Mouse (Mus musculus): ENCODE measurements around the gene Taf1b. TPM values are rescaled to one million over a fixed set of nuclear protein-coding genes. Genes with fewer than 3 reads are reported as not detected.
A peak's percentile ranks its signal among the peaks of the same experiment; 100 is the strongest.

Gene Taf1b
- total and polyA plus RNA-seq, 2 experiments from 2014 or later: 15.2 to 33.1 TPM

DNA sequence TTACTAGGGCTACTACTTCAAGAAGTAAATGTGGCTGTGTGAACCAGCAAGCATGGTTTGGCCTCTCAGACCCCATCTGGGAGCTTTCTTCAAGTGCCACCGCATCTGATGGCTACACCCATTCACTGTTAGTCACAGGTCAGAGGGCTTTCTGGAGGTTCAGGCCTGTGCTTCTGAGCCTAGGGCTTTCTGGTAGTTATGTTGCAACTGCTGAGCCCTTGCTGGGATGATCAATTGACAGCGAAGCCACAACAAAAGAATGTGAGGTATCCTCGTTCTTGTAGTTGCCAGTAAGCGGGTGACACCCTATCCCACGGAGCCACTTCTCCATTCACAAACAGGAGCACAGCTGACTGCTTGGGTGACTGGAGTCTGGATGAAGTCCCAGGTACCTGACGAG is 67.2 kb downstream of the Taf1b start:
- TF ChIP-seq CTCF (IDR thresholded peaks at IDR 0.05): no peak
- no peak overlapping the region for H3K9ac ChIP-seq (replicated peaks; ENCODE audit: low read length, poor library complexity, severe bottlenecking)
- H3K4me3 ChIP-seq (ENCODE audit: low read depth, low read length): no peak overlapping the region
- WGBS: 88% methylated on average over 6 of the region's 6 CpGs
- H3K4me1 ChIP-seq (ENCODE audit: insufficient read depth, low read length): no peaks in the 10 kb centered on the region
- no peak for ATAC-seq (ENCODE audit: low FRiP score)
- no peak overlapping the region for H3K4me2 ChIP-seq (ENCODE audit: low read depth, low read length, poor library complexity, severe bottlenecking)
- no peaks in the 10 kb centered on the region for H3K27me3 ChIP-seq (ENCODE audit: insufficient read depth, low read length)
- H3K9me3 ChIP-seq (ENCODE audit: low read length): no peaks in the 10 kb centered on the region
- H3K36me3 ChIP-seq (ENCODE audit: insufficient read depth, low read length): no peaks in the 10 kb centered on the region
- no peak overlapping the region for H3K27ac ChIP-seq (ENCODE audit: low read depth, low read length)
- no peak for DNase-seq (ENCODE audit: low spot score)

DNA sequence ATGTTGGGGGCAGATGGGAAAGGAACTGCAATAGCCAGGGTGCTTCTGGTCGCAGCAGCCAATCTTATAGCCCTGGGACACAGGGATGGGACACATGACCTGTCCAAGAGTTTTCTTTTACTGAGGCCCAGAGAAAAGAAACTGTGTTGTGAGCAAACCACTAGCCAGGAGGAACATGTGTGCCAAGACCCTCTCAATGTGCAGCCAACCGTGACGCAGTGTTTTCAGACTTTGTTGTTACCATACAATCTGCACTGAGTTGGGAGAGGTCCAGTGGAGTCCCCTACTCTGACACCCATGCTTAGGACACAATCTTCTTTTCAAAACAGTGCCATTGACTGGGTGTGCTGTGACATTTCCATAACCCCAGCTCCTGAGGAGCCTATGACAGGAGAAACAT is 69.4 kb downstream of the Taf1b start:
- Histone ChIP-seq H3K9ac (replicated peaks; ENCODE audit: low read length, poor library complexity, severe bottlenecking) (no peak overlapping the region), H3K4me1 (ENCODE audit: insufficient read depth, low read length) (no peaks in the 10 kb centered on the region), H3K9me3 (ENCODE audit: low read length) (no peaks in the 10 kb centered on the region), H3K27me3 (ENCODE audit: insufficient read depth, low read length) (no peaks in the 10 kb centered on the region; the same call in 1 of the 2 replicates), H3K4me3 (ENCODE audit: low read depth, low read length) (no peak overlapping the region), H3K4me2 (ENCODE audit: low read depth, low read length, poor library complexity, severe bottlenecking) (no peak overlapping the region), H3K27ac (ENCODE audit: low read depth, low read length) (no peak overlapping the region), H3K36me3 (ENCODE audit: insufficient read depth, low read length) (no peaks in the 10 kb centered on the region)
- 85% methylated on average over 3 of the region's 3 CpGs for WGBS
- ATAC-seq (ENCODE audit: low FRiP score) (no peak), DNase-seq (ENCODE audit: low spot score) (peak; percentile 14)
- no peak for TF ChIP-seq CTCF (IDR thresholded peaks at IDR 0.05)

DNA sequence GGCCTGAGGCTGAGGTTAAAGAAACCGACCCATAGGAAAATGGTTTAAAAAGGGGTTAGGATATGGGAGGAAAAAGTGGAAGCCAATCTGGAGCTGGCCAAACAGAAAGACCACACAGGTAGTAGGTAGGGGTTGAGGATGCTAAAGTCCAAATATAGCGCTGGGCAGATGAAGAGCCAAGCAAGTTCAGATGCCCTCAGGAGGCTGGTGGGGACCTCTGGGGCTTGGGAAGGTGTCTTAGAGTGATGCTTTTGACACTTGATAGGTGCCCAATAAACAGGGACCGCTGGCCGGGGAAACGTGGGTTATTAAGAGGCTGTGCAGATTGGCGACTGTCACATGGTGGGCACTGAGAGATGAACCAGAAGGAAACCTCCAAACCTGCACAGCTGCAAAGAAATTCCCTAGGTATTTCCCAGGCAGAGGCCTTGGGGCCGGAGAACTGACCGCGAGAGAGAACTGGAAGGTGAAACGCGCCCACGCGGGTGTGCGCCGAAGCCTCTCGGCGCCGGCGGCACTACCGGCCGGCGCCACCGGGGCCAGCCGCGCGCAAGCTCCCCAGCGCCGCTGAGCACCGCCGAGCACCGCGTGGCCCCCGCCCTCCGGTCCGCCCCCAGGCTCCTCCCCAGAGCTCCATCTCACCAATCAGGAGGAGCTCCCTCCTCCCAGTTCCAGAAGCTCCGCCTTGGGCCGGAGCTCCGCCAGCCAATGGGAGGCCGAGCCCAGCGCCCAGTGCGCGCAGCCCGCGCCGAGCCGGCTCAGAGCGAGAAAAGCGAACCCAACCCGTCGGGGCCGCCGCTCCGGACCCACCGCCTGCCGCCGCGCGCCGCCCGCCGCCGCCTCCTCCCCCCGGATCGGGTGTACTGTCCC is 73.6 kb downstream of the Taf1b start, which contains the start of gene Grhl1:
Gene Grhl1 (plus strand): TSS at position 761 of the 870 bp plus-strand sequence.
- Histone ChIP-seq H3K4me1 (ENCODE audit: insufficient read depth, low read length) (no peaks in the 10 kb centered on the region), H3K27ac (ENCODE audit: low read depth, low read length) (no peak within 1 kb of the TSS), H3K36me3 (ENCODE audit: insufficient read depth, low read length) (no peaks in the 10 kb centered on the region), H3K27me3 (ENCODE audit: insufficient read depth, low read length) (peaks cover 7% of the 10 kb centered on the region; the same call in 1 of the 2 replicates), H3K9ac (replicated peaks; ENCODE audit: low read length, poor library complexity, severe bottlenecking) (peak within 1 kb of the TSS; percentile 52), H3K4me3 (ENCODE audit: low read depth, low read length) (peak within 1 kb of the TSS; percentile 55), H3K9me3 (ENCODE audit: low read length) (no peaks in the 10 kb centered on the region), H3K4me2 (ENCODE audit: low read depth, low read length, poor library complexity, severe bottlenecking) (peak within 1 kb of the TSS; percentile 71)
- 2% methylated on average over 53 of the region's 64 CpGs for WGBS
- peak; percentile 95 for DNase-seq (ENCODE audit: low spot score)
- no peak for TF ChIP-seq CTCF (IDR thresholded peaks at IDR 0.05)
- peak; percentile 99 for ATAC-seq (ENCODE audit: low FRiP score)

DNA sequence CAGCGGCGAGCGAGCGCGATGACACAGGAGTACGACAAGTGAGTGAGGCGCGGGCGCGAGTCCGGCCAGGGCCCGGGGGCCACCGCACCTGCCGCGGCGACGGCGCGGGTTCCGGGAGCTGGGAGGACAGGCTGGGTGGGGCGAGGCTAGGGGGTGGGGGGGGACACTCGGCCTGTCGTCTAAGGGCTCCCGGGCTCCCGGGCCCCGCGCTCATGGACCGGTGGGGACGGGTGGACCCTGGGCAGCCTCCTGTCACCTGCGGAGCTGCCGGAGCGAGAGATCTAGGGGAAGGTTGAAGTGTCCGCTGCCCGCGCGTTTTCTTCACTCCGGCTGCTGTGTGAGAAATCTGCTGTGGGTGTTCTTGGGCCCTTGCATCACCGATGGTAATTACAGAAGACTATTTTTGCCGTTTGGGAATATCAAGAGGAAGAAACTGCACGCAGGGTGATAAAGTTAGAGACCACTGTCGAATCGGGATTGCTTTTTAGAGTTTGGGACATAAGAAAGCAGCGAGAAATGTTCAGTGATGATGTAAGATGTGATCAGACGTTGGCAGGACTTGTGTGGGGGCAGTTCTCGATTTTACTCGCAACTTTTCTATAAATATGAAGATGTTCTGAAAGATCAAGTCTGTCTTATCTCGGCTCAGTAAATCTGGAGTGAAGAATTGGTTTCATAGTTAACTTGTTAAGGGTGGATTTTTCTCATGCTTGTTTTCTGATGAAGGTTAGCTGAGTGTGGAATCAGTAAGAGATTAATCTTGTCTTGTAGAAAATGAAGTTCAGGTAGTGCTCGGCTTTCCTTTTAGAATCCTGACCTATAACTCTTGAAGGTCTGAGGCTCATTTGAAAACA is 74.5 kb downstream of the Taf1b start:
- Histone ChIP-seq H3K27ac (ENCODE audit: low read depth, low read length) (no peak overlapping the region), H3K27me3 (ENCODE audit: insufficient read depth, low read length) (peaks cover 7% of the 10 kb centered on the region; the same call in 1 of the 2 replicates), H3K9ac (replicated peaks; ENCODE audit: low read length, poor library complexity, severe bottlenecking) (peak overlapping the region; percentile 52), H3K36me3 (ENCODE audit: insufficient read depth, low read length) (no peaks in the 10 kb centered on the region), H3K9me3 (ENCODE audit: low read length) (no peaks in the 10 kb centered on the region), H3K4me1 (ENCODE audit: insufficient read depth, low read length) (no peaks in the 10 kb centered on the region), H3K4me3 (ENCODE audit: low read depth, low read length) (peak overlapping the region; percentile 55), H3K4me2 (ENCODE audit: low read depth, low read length, poor library complexity, severe bottlenecking) (peak overlapping the region; percentile 71)
- ATAC-seq (ENCODE audit: low FRiP score): peak; percentile 56
- 7% methylated on average over 31 of the region's 48 CpGs for WGBS
- no peak for TF ChIP-seq CTCF (IDR thresholded peaks at IDR 0.05)
- no peak for DNase-seq (ENCODE audit: low spot score)

DNA sequence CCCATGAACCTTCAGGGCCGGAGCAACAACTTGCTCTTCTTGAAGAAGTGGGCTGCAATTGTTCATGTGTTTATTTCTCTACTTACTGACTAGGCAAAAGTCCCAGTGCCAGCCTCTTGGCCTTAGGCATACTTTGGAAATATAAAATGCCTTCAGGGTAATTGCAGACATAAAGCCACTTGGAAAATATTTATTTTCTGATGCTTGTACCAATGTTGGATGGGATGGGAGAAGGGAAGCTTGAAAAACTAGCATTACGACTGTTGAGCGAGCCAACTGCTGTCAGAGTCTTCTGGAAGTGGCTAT is 75.1 kb downstream of the Taf1b start:
- H3K27ac ChIP-seq (ENCODE audit: low read depth, low read length): no peak overlapping the region
- no peak overlapping the region for H3K4me2 ChIP-seq (ENCODE audit: low read depth, low read length, poor library complexity, severe bottlenecking)

More for the DNA sequence above, 75.1 kb downstream of the Taf1b start:
- DNase-seq (ENCODE audit: low spot score) (no peak), ATAC-seq (ENCODE audit: low FRiP score) (no peak)
- Histone ChIP-seq H3K4me3 (ENCODE audit: low read depth, low read length) (no peak overlapping the region), H3K27me3 (ENCODE audit: insufficient read depth, low read length) (peaks cover 7% of the 10 kb centered on the region; the same call in 1 of the 2 replicates), H3K9ac (replicated peaks; ENCODE audit: low read length, poor library complexity, severe bottlenecking) (no peak overlapping the region), H3K36me3 (ENCODE audit: insufficient read depth, low read length) (no peaks in the 10 kb centered on the region), H3K4me1 (ENCODE audit: insufficient read depth, low read length) (no peaks in the 10 kb centered on the region), H3K9me3 (ENCODE audit: low read length) (no peaks in the 10 kb centered on the region)
- TF ChIP-seq CTCF (IDR thresholded peaks at IDR 0.05): no peak
- WGBS: 61% methylated on average over 3 of the region's 3 CpGs

Measured in midbrain, postnatal 0 days (tissue).